Mouse (Mus musculus) myocyte (in vitro differentiated cells): ENCODE measurements around the gene Bahcc1. TPM values are rescaled to one million over a fixed set of nuclear protein-coding genes. Genes with fewer than 3 reads are reported as not detected.
A peak's percentile ranks its signal among the peaks of the same experiment; 100 is the strongest.

Experiments used
- H3K27me3 ChIP-seq: one replicate; pipeline ENCODE4 v1.6.1; 2011; ENCODE audit not compliant: control insufficient read depth, insufficient read depth, insufficient read length
- H3K36me3 ChIP-seq: one replicate; pipeline ENCODE4 v1.6.1; 2011; ENCODE audit not compliant: control insufficient read depth, insufficient read depth
- H3K4me2 ChIP-seq: one replicate; pipeline ENCODE4 v1.6.1; 2011; ENCODE audit warnings: low read depth, control low read depth
- H3K4me3 ChIP-seq: one replicate; pipeline ENCODE4 v1.5.1; 2011; ENCODE audit warnings: mild to moderate bottlenecking, control low read depth, moderate library complexity
- H3K79me2 ChIP-seq: one replicate; pipeline ENCODE4 v1.6.1; 2011; ENCODE audit not compliant: control insufficient read depth, insufficient read depth
- H3ac ChIP-seq: one replicate; pipeline ENCODE4 v1.6.1; 2011; ENCODE audit not compliant: control insufficient read depth, insufficient read length
- CEBPB ChIP-seq: IDR thresholded peaks from 2 replicates; pipeline ENCODE4 v1.6.1; 2011; ENCODE audit warnings: mild to moderate bottlenecking, moderate library complexity; ENCODE audit not compliant: poor library complexity, insufficient read depth, severe bottlenecking
- E2F4 ChIP-seq: IDR thresholded peaks from one replicate; pipeline ENCODE4 v1.6.1; 2011; ENCODE audit warnings: mild to moderate bottlenecking, control low read depth, moderate library complexity; ENCODE audit not compliant: insufficient read depth
- MAX ChIP-seq: IDR thresholded peaks from one replicate; pipeline ENCODE4 v1.6.1; 2011; ENCODE audit warnings: low read depth, mild to moderate bottlenecking, control low read depth
- MYOD1 ChIP-seq, 3 experiments: IDR thresholded peaks; one replicate each; pipeline ENCODE4 v1.6.1; 2011; ENCODE audit warnings: control low read depth in 2 of 3, low read depth in 2 of 3, mild to moderate bottlenecking in 2 of 3, moderate library complexity in 1 of 3; ENCODE audit not compliant: insufficient read length in 2 of 3, control insufficient read depth in 1 of 3
- MYOG ChIP-seq, 3 experiments: IDR thresholded peaks; one replicate each; pipeline ENCODE4 v1.6.1; 2011; ENCODE audit warnings: control low read depth in 2 of 3, low read depth in 2 of 3, mild to moderate bottlenecking in 2 of 3; ENCODE audit not compliant: insufficient read length in 2 of 3, control insufficient read depth in 1 of 3, insufficient read depth in 1 of 3
- POLR2A ChIP-seq: IDR thresholded peaks from one replicate; pipeline ENCODE4 v1.6.1; 2011; ENCODE audit warnings: low read depth, mild to moderate bottlenecking, control low read depth, moderate library complexity; ENCODE audit not compliant: insufficient read length
- POLR2AphosphoS2 ChIP-seq: IDR thresholded peaks from one replicate; pipeline ENCODE4 v1.6.1; 2011; ENCODE audit warnings: low read depth, control low read depth; ENCODE audit not compliant: insufficient read length
- REST ChIP-seq: IDR thresholded peaks from one replicate; pipeline ENCODE4 v1.6.1; 2011; ENCODE audit warnings: mild to moderate bottlenecking, control low read depth, moderate library complexity; ENCODE audit not compliant: insufficient read depth, insufficient read length
- SRF ChIP-seq: IDR thresholded peaks from one replicate; pipeline ENCODE4 v1.6.1; 2011; ENCODE audit warnings: low read depth; ENCODE audit not compliant: control insufficient read depth, insufficient read length
- TCF12 ChIP-seq: IDR thresholded peaks from one replicate; pipeline ENCODE4 v1.6.1; 2011; ENCODE audit warnings: mild to moderate bottlenecking, control low read depth; ENCODE audit not compliant: poor library complexity, insufficient read depth, severe bottlenecking
- TCF3 ChIP-seq: IDR thresholded peaks from one replicate; pipeline ENCODE4 v1.6.1; 2011; ENCODE audit warnings: low read depth, control low read depth; ENCODE audit not compliant: insufficient read length
- USF1 ChIP-seq: IDR thresholded peaks from one replicate; pipeline ENCODE4 v1.6.1; 2011; ENCODE audit warnings: low read depth, mild to moderate bottlenecking, control low read depth, moderate library complexity
- polyA plus RNA-seq: library from polyadenylated mRNA; unstranded; fragments of >200 nt; fragmentation: generic; extraction: Trizol; gene quantifications from one replicate; pipeline ENCODE4 v1.2.1, GENCODE M21; 2012; ENCODE audit warnings: missing spikeins

Bahcc1 gene
- polyA plus RNA-seq, 1 experiment: 6.3 TPM

- Histone ChIP-seq H3K36me3 (no peaks in the 10 kb centered on the region), H3K27me3 (no peaks in the 10 kb centered on the region), H3K79me2 (peaks cover 25% of the 10 kb centered on the region), H3ac (no peak overlapping the region), H3K4me2 (peak overlapping the region; percentile 83), H3K4me3 (peak overlapping the region; percentile 6)
- TF ChIP-seq MYOG (IDR thresholded peaks at IDR 0.05; ENCODE audit: control insufficient read depth in 1 of 3, insufficient read depth in 1 of 3, insufficient read length in 2 of 3, low read depth in 2 of 3): peak in 1 of 3 experiments; percentile 15
- no peak for TF ChIP-seq MAX
- TF ChIP-seq SRF: no peak
- no peak for TF ChIP-seq USF1
- peak; percentile 58 for TF ChIP-seq POLR2A
- no peak for TF ChIP-seq CEBPB
- TF ChIP-seq E2F4: no peak
- peak; percentile 38 for TF ChIP-seq POLR2AphosphoS2
- TF ChIP-seq TCF12: no peak
- no peak for TF ChIP-seq MYOD1 (IDR thresholded peaks at IDR 0.05; ENCODE audit: control insufficient read depth in 1 of 3, insufficient read length in 2 of 3, low read depth in 2 of 3)
Measured at GRCm38 (mm10) chr11:120252843-120253645, 20.3 kb downstream of the Bahcc1 start.

- TF ChIP-seq USF1 (no peak), TCF3 (no peak), POLR2AphosphoS2 (no peak), MYOG (IDR thresholded peaks at IDR 0.05; ENCODE audit: control insufficient read depth in 1 of 3, insufficient read depth in 1 of 3, insufficient read length in 2 of 3, low read depth in 2 of 3) (no peak), SRF (no peak), CEBPB (no peak), E2F4 (no peak)
- no peak overlapping the region for H3ac ChIP-seq
Measured at GRCm38 (mm10) chr11:120253646-120254315, 21.0 kb downstream of the Bahcc1 start.

GRCm38 (mm10) chr11:120254420-120254819 lies 21.7 kb downstream of the Bahcc1 start:
- peak overlapping the region; percentile 73 for H3K4me2 ChIP-seq
- no peaks in the 10 kb centered on the region for H3K27me3 ChIP-seq
- TF ChIP-seq CEBPB (no peak), MAX (no peak), MYOG (IDR thresholded peaks at IDR 0.05; ENCODE audit: control insufficient read depth in 1 of 3, insufficient read depth in 1 of 3, insufficient read length in 2 of 3, low read depth in 2 of 3) (peak in 1 of 3 experiments; percentile 4), POLR2AphosphoS2 (no peak)
- no peak overlapping the region for H3ac ChIP-seq
- peaks cover 31% of the 10 kb centered on the region for H3K79me2 ChIP-seq
- H3K4me3 ChIP-seq: no peak overlapping the region
- H3K36me3 ChIP-seq: no peaks in the 10 kb centered on the region

More at GRCm38 (mm10) chr11:120253646-120254315, 21.0 kb downstream of the Bahcc1 start:
- Histone ChIP-seq H3K4me2 (peak overlapping the region; percentile 83), H3K79me2 (peaks cover 25% of the 10 kb centered on the region), H3K27me3 (no peaks in the 10 kb centered on the region), H3K36me3 (no peaks in the 10 kb centered on the region), H3K4me3 (peak overlapping the region; percentile 6)

- TF ChIP-seq POLR2A (no peak), POLR2AphosphoS2 (no peak), CEBPB (no peak), E2F4 (no peak), TCF3 (no peak), MYOD1 (IDR thresholded peaks at IDR 0.05; ENCODE audit: control insufficient read depth in 1 of 3, insufficient read length in 2 of 3, low read depth in 2 of 3) (no peak)
- Histone ChIP-seq H3K27me3 (no peaks in the 10 kb centered on the region), H3K36me3 (no peaks in the 10 kb centered on the region), H3K4me3 (no peak overlapping the region), H3K4me2 (peak overlapping the region; percentile 73), H3ac (no peak overlapping the region), H3K79me2 (peaks cover 33% of the 10 kb centered on the region)
Measured at GRCm38 (mm10) chr11:120255038-120255437, 22.3 kb downstream of the Bahcc1 start.

GRCm38 (mm10) chr11:120255499-120255898 lies 22.8 kb downstream of the Bahcc1 start:
- peak overlapping the region; percentile 4 for H3K4me3 ChIP-seq
- no peak for TF ChIP-seq CEBPB
- TF ChIP-seq USF1: no peak
- TF ChIP-seq MAX: no peak
- no peak for TF ChIP-seq SRF
- no peak for TF ChIP-seq REST
- TF ChIP-seq MYOG (IDR thresholded peaks at IDR 0.05; ENCODE audit: control insufficient read depth in 1 of 3, insufficient read depth in 1 of 3, insufficient read length in 2 of 3, low read depth in 2 of 3): no peak
- no peak for TF ChIP-seq E2F4
- no peak for TF ChIP-seq POLR2AphosphoS2
- TF ChIP-seq MYOD1 (IDR thresholded peaks at IDR 0.05; ENCODE audit: control insufficient read depth in 1 of 3, insufficient read length in 2 of 3, low read depth in 2 of 3): no peak
- no peak for TF ChIP-seq TCF3
- H3K27me3 ChIP-seq: no peaks in the 10 kb centered on the region
- peak overlapping the region; percentile 73 for H3K4me2 ChIP-seq
- H3K79me2 ChIP-seq: peaks cover 33% of the 10 kb centered on the region
- H3K36me3 ChIP-seq: no peaks in the 10 kb centered on the region
- no peak overlapping the region for H3ac ChIP-seq
